Mouse (Mus musculus) forebrain, embryonic 12.5 days (tissue): ENCODE measurements around the gene Trub2. TPM values are rescaled to one million over a fixed set of nuclear protein-coding genes. Genes with fewer than 3 reads are reported as not detected.
"Not testable (repeated sequence)": the region's sequence is repeated elsewhere in the genome, so short reads cannot be mapped to it uniquely, and the experiment has no call there.

Experiments
- ATAC-seq: fragments of 200-750 bp; cut with Nextera tagmentation; 2 replicates; pipeline ENCODE4 v1.8.0; 2017; ENCODE audit warnings: moderate TSS enrichment; ENCODE audit not compliant: low FRiP score
- H3K27ac ChIP-seq: fragments of 300-500 bp; sonication (generic); 2 replicates; pipeline ENCODE4 v1.5.1; 2016; ENCODE audit warnings: mild to moderate bottlenecking
- H3K27me3 ChIP-seq: fragments of 300-500 bp; sonication (generic); 2 replicates; pipeline ENCODE4 v1.6.1; 2016; ENCODE audit warnings: mild to moderate bottlenecking
- H3K36me3 ChIP-seq: fragments of 300-500 bp; sonication (generic); replicated peaks from 2 replicates; pipeline ENCODE4 v1.6.1; 2016; ENCODE audit warnings: mild to moderate bottlenecking
- H3K4me1 ChIP-seq: fragments of 300-500 bp; sonication (generic); 2 replicates; pipeline ENCODE4 v1.6.1; 2016
- H3K4me2 ChIP-seq: fragments of 300-500 bp; sonication (generic); 2 replicates; pipeline ENCODE4 v1.6.1; 2016; ENCODE audit warnings: mild to moderate bottlenecking, moderate library complexity
- H3K4me3 ChIP-seq: fragments of 300-500 bp; sonication (generic); replicated peaks from 2 replicates; pipeline ENCODE4 v1.5.1; 2016; ENCODE audit warnings: mild to moderate bottlenecking
- H3K9ac ChIP-seq: fragments of 300-500 bp; sonication (generic); 2 replicates; pipeline ENCODE4 v1.6.1; 2016; ENCODE audit warnings: mild to moderate bottlenecking
- H3K9me3 ChIP-seq: fragments of 300-500 bp; sonication (generic); 2 replicates; pipeline ENCODE4 v1.6.1; 2016
- WGBS: fragments of 180-500 bp; shearing (Covaris S2); methylation state at CpG from one replicate; pipeline ENCODE4 v1.1.7; 2016; 5-methylcytosine and 5-hydroxymethylcytosine counted together
- polyA plus RNA-seq: library from polyadenylated mRNA; unstranded; fragments of >200 nt; fragmentation: Nextera tagmentation; extraction: Ambion mirVana; gene quantifications from 2 replicates; pipeline ENCODE4 v1.2.1, GENCODE M21; 2016

Gene Trub2
- polyA plus RNA-seq, 1 experiment from 2014 or later = 40.0 TPM

DNA sequence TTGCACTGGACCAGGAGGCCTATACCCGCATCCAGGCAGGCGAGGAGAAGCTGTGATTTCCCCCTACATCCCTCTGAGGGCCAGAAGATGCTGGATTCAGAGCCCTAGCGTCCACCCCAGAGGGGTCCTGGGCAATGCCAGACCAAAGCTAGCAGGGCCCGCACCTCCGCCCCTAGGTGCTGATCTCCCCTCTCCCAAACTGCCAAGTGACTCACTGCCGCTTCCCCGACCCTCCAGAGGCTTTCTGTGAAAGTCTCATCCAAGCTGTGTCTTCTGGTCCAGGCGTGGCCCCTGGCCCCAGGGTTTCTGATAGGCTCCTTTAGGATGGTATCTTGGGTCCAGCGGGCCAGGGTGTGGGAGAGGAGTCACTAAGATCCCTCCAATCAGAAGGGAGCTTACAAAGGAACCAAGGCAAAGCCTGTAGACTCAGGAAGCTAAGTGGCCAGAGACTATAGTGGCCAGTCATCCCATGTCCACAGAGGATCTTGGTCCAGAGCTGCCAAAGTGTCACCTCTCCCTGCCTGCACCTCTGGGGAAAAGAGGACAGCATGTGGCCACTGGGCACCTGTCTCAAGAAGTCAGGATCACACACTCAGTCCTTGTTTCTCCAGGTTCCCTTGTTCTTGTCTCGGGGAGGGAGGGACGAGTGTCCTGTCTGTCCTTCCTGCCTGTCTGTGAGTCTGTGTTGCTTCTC lies 27.5 kb upstream of the Trub2 start:
- peaks cover 61% of the 10 kb centered on the region for H3K36me3 ChIP-seq

GRCm38 (mm10) chr2:29803400-29803831 lies 15.1 kb upstream of the Trub2 start:
- H3K27ac ChIP-seq = no peak overlapping the region
- WGBS = 24% methylated on average over 6 of the region's 6 CpGs
- ATAC-seq = no peak

More for the DNA sequence above, 27.5 kb upstream of the Trub2 start:
- Histone ChIP-seq H3K9me3 (no peaks in the 10 kb centered on the region), H3K27ac (no peak overlapping the region), H3K9ac (no peak overlapping the region), H3K4me1 (peaks cover 22% of the 10 kb centered on the region), H3K4me2 (no peak overlapping the region), H3K27me3 (peaks cover 24% of the 10 kb centered on the region), H3K4me3 (no peak overlapping the region)
- WGBS = 82% methylated on average over 11 of the region's 11 CpGs
- no peak for ATAC-seq

GRCm38 (mm10) chr2:29802827-29803201 lies 14.5 kb upstream of the Trub2 start:
- peaks cover 13% of the 10 kb centered on the region for H3K27me3 ChIP-seq
- H3K27ac ChIP-seq = peak overlapping the region; percentile 92
- H3K4me2 ChIP-seq = peak overlapping the region; percentile 79
- under 1% methylated on average over 38 of the region's 39 CpGs for WGBS
- peaks cover 14% of the 10 kb centered on the region for H3K4me1 ChIP-seq
- H3K9ac ChIP-seq = peak overlapping the region; percentile 93
- peaks cover 34% of the 10 kb centered on the region for H3K36me3 ChIP-seq
- no peaks in the 10 kb centered on the region for H3K9me3 ChIP-seq
- peak overlapping the region; percentile 85 for H3K4me3 ChIP-seq
- ATAC-seq = no peak

More at GRCm38 (mm10) chr2:29803400-29803831, 15.1 kb upstream of the Trub2 start:
- peaks cover 40% of the 10 kb centered on the region for H3K36me3 ChIP-seq
- peaks cover 13% of the 10 kb centered on the region for H3K27me3 ChIP-seq
- H3K9ac ChIP-seq = peak overlapping the region; percentile 93
- no peaks in the 10 kb centered on the region for H3K9me3 ChIP-seq
- peaks cover 14% of the 10 kb centered on the region for H3K4me1 ChIP-seq
- peak overlapping the region; percentile 85 for H3K4me3 ChIP-seq
- H3K4me2 ChIP-seq = peak overlapping the region; percentile 79

GRCm38 (mm10) chr2:29802075-29802826 lies 13.9 kb upstream of the Trub2 start, which contains the start of gene Slc27a4:
Slc27a4 (plus strand) TSS chr2:29802634.
- ATAC-seq = peak; percentile 99
- H3K4me2 ChIP-seq = peak within 1 kb of the TSS; percentile 79
- H3K27ac ChIP-seq = peak within 1 kb of the TSS; percentile 92
- peaks cover 30% of the 10 kb centered on the region for H3K36me3 ChIP-seq
- peak within 1 kb of the TSS; percentile 85 for H3K4me3 ChIP-seq
- peaks cover 14% of the 10 kb centered on the region for H3K4me1 ChIP-seq
- H3K9me3 ChIP-seq = no peaks in the 10 kb centered on the region
- WGBS = 5% methylated on average over 27 of the region's 28 CpGs
- H3K27me3 ChIP-seq = peaks cover 13% of the 10 kb centered on the region
- H3K9ac ChIP-seq = peak within 1 kb of the TSS; percentile 93

DNA sequence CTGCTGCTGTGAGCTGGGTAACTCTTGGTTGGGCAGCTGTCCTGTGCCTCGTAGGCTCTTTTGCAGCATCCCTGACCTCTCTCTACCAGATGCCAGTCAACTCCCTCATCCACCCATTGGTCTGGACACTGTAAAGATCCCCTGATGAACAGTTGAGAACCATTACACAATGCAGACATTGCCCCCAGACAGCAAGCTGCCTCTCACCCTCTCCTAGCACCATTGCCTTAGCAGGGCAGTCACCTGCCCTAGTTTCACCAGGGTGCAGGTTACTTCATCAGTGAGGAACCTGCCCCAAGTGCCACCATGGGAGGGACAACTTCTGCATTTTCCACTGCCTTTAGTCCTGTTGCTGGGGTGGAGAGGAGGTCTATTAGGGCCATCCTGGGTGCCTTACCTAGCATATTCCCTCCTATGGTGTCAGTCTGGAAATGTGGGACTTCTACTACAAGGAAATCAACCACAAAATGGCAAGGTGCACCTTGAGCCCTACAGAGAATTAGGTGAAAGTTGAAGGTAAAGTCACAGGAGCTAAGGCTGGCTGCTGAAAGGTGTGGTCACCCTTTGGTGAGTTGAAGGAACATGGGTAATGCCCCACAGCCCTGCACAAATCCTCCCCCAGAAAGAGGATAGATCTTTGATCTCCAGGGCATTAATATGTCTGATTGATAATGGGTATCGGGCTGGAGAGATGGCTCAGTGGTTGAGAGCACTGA lies 4.6 kb upstream of the Trub2 start:
- Histone ChIP-seq H3K9ac (no peak overlapping the region), H3K27me3 (no peaks in the 10 kb centered on the region), H3K9me3 (no peaks in the 10 kb centered on the region), H3K4me1 (peaks cover 10% of the 10 kb centered on the region), H3K4me3 (no peak overlapping the region), H3K27ac (no peak overlapping the region), H3K4me2 (no peak overlapping the region), H3K36me3 (peaks cover 59% of the 10 kb centered on the region)
- 93% methylated on average over 2 of the region's 2 CpGs for WGBS
- no peak for ATAC-seq

GRCm38 (mm10) chr2:29787104-29787917 lies 991 bp downstream of the Trub2 start, which contains the start of gene Coq4:
Coq4 (plus strand) TSS chr2:29787493.
- H3K4me1 ChIP-seq = peaks cover 17% of the 10 kb centered on the region
- 2% methylated on average over 31 of the region's 31 CpGs for WGBS
- peak; percentile 91 for ATAC-seq
- H3K9ac ChIP-seq = peak within 1 kb of the TSS; percentile 75
- H3K4me3 ChIP-seq = peak within 1 kb of the TSS; percentile 78
- peak within 1 kb of the TSS; percentile 79 for H3K4me2 ChIP-seq
- H3K27me3 ChIP-seq = no peaks in the 10 kb centered on the region
- no peaks in the 10 kb centered on the region for H3K9me3 ChIP-seq
- peak within 1 kb of the TSS; percentile 75 for H3K27ac ChIP-seq
- peaks cover 61% of the 10 kb centered on the region for H3K36me3 ChIP-seq

- Histone ChIP-seq H3K4me3 (no peak overlapping the region), H3K9me3 (no peaks in the 10 kb centered on the region), H3K36me3 (peaks cover 67% of the 10 kb centered on the region), H3K4me1 (peaks cover 17% of the 10 kb centered on the region), H3K27ac (no peak overlapping the region), H3K4me2 (no peak overlapping the region), H3K27me3 (no peaks in the 10 kb centered on the region), H3K9ac (no peak overlapping the region)
- 76% methylated on average over 4 of the region's 4 CpGs for WGBS
- ATAC-seq = no peak
These were observed 4.0 kb downstream of the Trub2 start for GRCm38 (mm10) chr2:29784290-29784689.

DNA sequence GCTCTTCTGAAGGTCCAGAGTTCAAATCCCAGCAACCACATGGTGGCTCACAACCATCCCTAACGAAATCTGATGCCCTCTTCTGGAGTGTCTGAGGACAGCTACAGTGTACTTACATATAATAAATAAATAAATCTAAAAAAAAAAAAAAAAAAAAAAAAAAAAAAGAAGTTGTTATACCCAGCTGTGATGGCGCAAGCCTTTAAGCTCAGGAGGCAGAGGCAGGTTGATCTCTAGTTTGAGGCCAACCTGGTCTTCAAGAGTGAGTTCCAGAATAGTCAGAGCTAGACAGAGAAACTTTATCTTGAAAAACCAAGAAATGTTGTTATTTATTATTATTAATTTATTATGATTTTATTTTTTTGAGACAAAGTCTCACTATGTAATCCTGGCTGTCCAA lies 7.0 kb downstream of the Trub2 start:
- not testable (repeated sequence) for H3K27ac ChIP-seq, H3K4me2 ChIP-seq, H3K9me3 ChIP-seq, H3K27me3 ChIP-seq, H3K4me3 ChIP-seq, H3K4me1 ChIP-seq, ATAC-seq, H3K9ac ChIP-seq
- peaks cover 94% of the 10 kb centered on the region for H3K36me3 ChIP-seq
- WGBS = 98% methylated on average over 2 of the region's 2 CpGs

DNA sequence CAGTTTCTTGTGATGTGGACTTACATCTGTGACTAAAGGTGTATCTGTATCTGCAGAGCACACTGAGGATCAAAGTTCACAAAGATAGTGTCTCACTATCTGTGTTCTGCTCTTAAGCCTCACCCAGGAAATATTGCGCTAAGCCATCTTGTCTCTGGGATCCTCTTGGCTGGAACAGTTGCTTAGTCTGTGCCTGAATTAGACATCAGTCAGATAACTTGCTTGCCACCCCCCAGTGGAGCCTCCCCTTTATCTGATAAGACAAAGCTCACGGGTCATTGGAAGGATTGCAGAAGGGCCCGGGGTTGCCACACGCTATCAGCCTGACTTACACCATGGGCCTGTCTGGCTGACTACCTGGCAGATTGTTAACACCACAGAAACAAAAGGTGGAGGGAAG lies 15.0 kb downstream of the Trub2 start:
- Histone ChIP-seq H3K4me2 (no peak overlapping the region), H3K36me3 (peaks cover 33% of the 10 kb centered on the region), H3K27me3 (no peaks in the 10 kb centered on the region), H3K9me3 (no peaks in the 10 kb centered on the region), H3K9ac (no peak overlapping the region), H3K4me1 (no peaks in the 10 kb centered on the region), H3K4me3 (no peak overlapping the region), H3K27ac (no peak overlapping the region)
- no peak for ATAC-seq
- WGBS = 91% methylated on average over 4 of the region's 4 CpGs

DNA sequence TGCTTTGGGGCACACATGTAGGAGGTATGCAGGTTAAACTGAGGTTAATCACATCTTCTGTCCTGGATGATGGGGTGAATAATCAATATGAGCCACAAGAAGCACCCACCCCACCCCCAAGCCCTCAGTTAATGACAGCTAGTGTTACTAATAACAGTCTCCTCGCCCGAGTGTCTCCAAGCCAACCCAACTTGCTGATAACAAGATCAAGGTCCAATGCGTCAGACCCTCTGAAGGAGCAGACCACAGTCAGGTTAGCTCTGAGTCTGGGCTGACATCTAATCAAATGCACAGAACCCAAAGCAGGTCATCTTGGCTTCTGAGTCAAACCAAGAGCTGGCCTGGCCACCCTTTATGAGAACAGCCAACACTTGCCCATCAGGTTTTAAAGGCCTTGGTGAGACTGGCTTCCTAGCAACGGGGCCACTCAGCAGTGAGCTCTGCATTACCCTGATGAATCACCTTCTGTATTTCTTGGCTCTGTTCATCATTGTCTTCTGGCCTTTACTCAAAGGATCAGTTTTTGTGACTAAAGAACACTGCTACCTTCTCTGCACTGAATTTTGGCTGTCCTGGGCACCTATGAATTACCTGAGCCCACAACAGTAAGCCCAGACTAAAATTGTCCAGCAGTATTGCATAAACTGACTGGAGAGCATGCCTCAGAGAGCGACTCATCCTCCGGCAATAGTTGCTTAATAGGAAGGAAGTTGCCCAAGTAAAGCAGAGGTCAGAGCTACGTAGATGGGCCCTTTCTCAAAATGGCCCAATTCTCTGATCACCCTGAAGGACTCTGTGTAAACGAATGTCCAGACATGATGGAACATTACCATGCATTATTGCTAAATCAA lies 16.5 kb downstream of the Trub2 start:
- WGBS = 89% methylated on average over 8 of the region's 8 CpGs
- Histone ChIP-seq H3K4me2 (no peak overlapping the region), H3K36me3 (peaks cover 18% of the 10 kb centered on the region), H3K4me3 (no peak overlapping the region), H3K9ac (no peak overlapping the region), H3K27me3 (no peaks in the 10 kb centered on the region), H3K27ac (no peak overlapping the region), H3K9me3 (no peaks in the 10 kb centered on the region), H3K4me1 (no peaks in the 10 kb centered on the region)
- no peak for ATAC-seq

- Histone ChIP-seq H3K36me3 (peaks cover 9% of the 10 kb centered on the region), H3K4me1 (no peaks in the 10 kb centered on the region), H3K9ac (no peak overlapping the region), H3K27ac (no peak overlapping the region), H3K4me2 (no peak overlapping the region), H3K9me3 (no peaks in the 10 kb centered on the region), H3K27me3 (no peaks in the 10 kb centered on the region), H3K4me3 (no peak overlapping the region)
- no peak for ATAC-seq
These were observed 18.1 kb downstream of the Trub2 start for GRCm38 (mm10) chr2:29770162-29770561.
